Mouse (Mus musculus) forebrain, embryonic 11.5 days (tissue): ENCODE measurements around the gene Hoxa13. TPM values are rescaled to one million over a fixed set of nuclear protein-coding genes. Genes with fewer than 3 reads are reported as not detected.

ENCODE experiments used
- ATAC-seq: fragments of 200-750 bp; cut with Nextera tagmentation; replicated peaks from 2 replicates; pipeline ENCODE4 v1.8.0; 2017; ENCODE audit warnings: moderate TSS enrichment; ENCODE audit not compliant: low FRiP score
- DNase-seq: peaks from one replicate; pipeline ENCODE4 v3.0.0-alpha.2; 2017; ENCODE audit warnings: low spot score
- H3K27ac ChIP-seq: fragments of 300-500 bp; sonication (generic); 2 replicates; pipeline ENCODE4 v1.5.1; 2014; ENCODE audit warnings: low read depth, low read length
- H3K27me3 ChIP-seq: fragments of 300-500 bp; sonication (generic); 2 replicates; pipeline ENCODE4 v1.6.1; 2014; ENCODE audit warnings: mild to moderate bottlenecking, low read length, mixed read lengths; ENCODE audit not compliant: control insufficient read depth, insufficient read depth
- H3K36me3 ChIP-seq: fragments of 300-500 bp; sonication (generic); 2 replicates; pipeline ENCODE4 v1.6.1; 2014; ENCODE audit warnings: mild to moderate bottlenecking, low read length, moderate library complexity, mixed read lengths; ENCODE audit not compliant: control insufficient read depth, insufficient read depth
- H3K4me1 ChIP-seq: fragments of 300-500 bp; sonication (generic); replicated peaks from 2 replicates; pipeline ENCODE4 v1.6.1; 2014; ENCODE audit warnings: low read length, mixed read lengths; ENCODE audit not compliant: control insufficient read depth, insufficient read depth
- H3K4me2 ChIP-seq: fragments of 300-500 bp; sonication (generic); 2 replicates; pipeline ENCODE4 v1.6.1; 2014; ENCODE audit warnings: low read depth, mild to moderate bottlenecking, low read length, moderate library complexity, mixed read lengths; ENCODE audit not compliant: severe bottlenecking
- H3K4me3 ChIP-seq: fragments of 300-500 bp; sonication (generic); 2 replicates; pipeline ENCODE4 v1.5.1; 2014; ENCODE audit warnings: low read depth, low read length
- H3K9ac ChIP-seq: fragments of 300-500 bp; sonication (generic); 2 replicates; pipeline ENCODE4 v1.6.1; 2014; ENCODE audit warnings: low read length
- H3K9me3 ChIP-seq: fragments of 300-500 bp; sonication (generic); 2 replicates; pipeline ENCODE4 v1.6.1; 2016; ENCODE audit warnings: low read length, mixed read lengths; ENCODE audit not compliant: control insufficient read depth
- WGBS: fragments of 180-500 bp; shearing (Covaris S2); extraction: QIAGEN DNeasy Blood & Tissue Kit; methylation state at CpG from one replicate; pipeline ENCODE4 v1.1.7; 2014; 5-methylcytosine and 5-hydroxymethylcytosine counted together
- polyA plus RNA-seq: library from polyadenylated mRNA; unstranded; fragments of >200 nt; fragmentation: Nextera tagmentation; extraction: Ambion mirVana; gene quantifications from 2 replicates; pipeline ENCODE4 v1.2.1, GENCODE M21; 2014

Hoxa13 gene
- polyA plus RNA-seq, 1 experiment from 2014 or later = not detected

- Histone ChIP-seq H3K4me2 (no peak overlapping the region), H3K27me3 (peaks cover 98% of the 10 kb centered on the region), H3K4me1 (peaks cover 3% of the 10 kb centered on the region), H3K9me3 (no peaks in the 10 kb centered on the region), H3K27ac (no peak overlapping the region), H3K4me3 (no peak overlapping the region), H3K9ac (no peak overlapping the region), H3K36me3 (no peaks in the 10 kb centered on the region)
- ATAC-seq (no peak), DNase-seq (peak; percentile 71)
- 3% methylated on average over 69 of the region's 69 CpGs for WGBS
Measured at GRCm38 (mm10) chr6:52225612-52226568, 34.8 kb downstream of the Hoxa13 start.

GRCm38 (mm10) chr6:52224895-52225611, 35.6 kb downstream of the Hoxa13 start:
- Histone ChIP-seq H3K27ac (no peak overlapping the region), H3K36me3 (no peaks in the 10 kb centered on the region), H3K4me1 (peaks cover 3% of the 10 kb centered on the region), H3K27me3 (peaks cover 98% of the 10 kb centered on the region), H3K4me3 (no peak overlapping the region), H3K9ac (no peak overlapping the region), H3K4me2 (no peak overlapping the region), H3K9me3 (no peaks in the 10 kb centered on the region)
- DNase-seq = no peak
- no peak for ATAC-seq
- WGBS = 1% methylated on average over 36 of the region's 36 CpGs

- WGBS = under 1% methylated on average over 24 of the region's 24 CpGs
- no peak for DNase-seq
- H3K9ac ChIP-seq = no peak overlapping the region
Measured at GRCm38 (mm10) chr6:52223939-52224760, 36.5 kb downstream of the Hoxa13 start.

GRCm38 (mm10) chr6:52222729-52223128, 38.0 kb downstream of the Hoxa13 start:
- no peaks in the 10 kb centered on the region for H3K9me3 ChIP-seq
- H3K4me3 ChIP-seq = no peak overlapping the region
- DNase-seq = no peak
- H3K4me2 ChIP-seq = no peak overlapping the region
- H3K9ac ChIP-seq = no peak overlapping the region
- H3K36me3 ChIP-seq = no peaks in the 10 kb centered on the region
- 11% methylated on average over 13 of the region's 13 CpGs for WGBS
- ATAC-seq = no peak
- peaks cover 100% of the 10 kb centered on the region for H3K27me3 ChIP-seq
- H3K4me1 ChIP-seq = peaks cover 3% of the 10 kb centered on the region
- no peak overlapping the region for H3K27ac ChIP-seq

More at GRCm38 (mm10) chr6:52223939-52224760, 36.5 kb downstream of the Hoxa13 start:
- no peaks in the 10 kb centered on the region for H3K36me3 ChIP-seq
- no peak overlapping the region for H3K27ac ChIP-seq
- no peaks in the 10 kb centered on the region for H3K9me3 ChIP-seq
- peaks cover 3% of the 10 kb centered on the region for H3K4me1 ChIP-seq
- H3K4me3 ChIP-seq = no peak overlapping the region
- ATAC-seq = no peak
- H3K4me2 ChIP-seq = no peak overlapping the region
- peaks cover 98% of the 10 kb centered on the region for H3K27me3 ChIP-seq

- WGBS = 5% methylated on average over 21 of the region's 21 CpGs
Measured at GRCm38 (mm10) chr6:52221993-52222685, 38.5 kb downstream of the Hoxa13 start.

GRCm38 (mm10) chr6:52221337-52221992, 39.2 kb downstream of the Hoxa13 start, which contains the start of gene Hoxa7:
Gene Hoxa7, minus strand, starts transcription at chr6:52221854.
- H3K9me3 ChIP-seq = no peaks in the 10 kb centered on the region
- no peak within 1 kb of the TSS for H3K27ac ChIP-seq
- 0 out of 2 replicates have a peak within 1 kb of the TSS, but pooled peaks have one; percentile 33 for H3K9ac ChIP-seq
- peak; percentile 94 for DNase-seq
- H3K4me2 ChIP-seq = peak within 1 kb of the TSS; percentile 70
- peaks cover 9% of the 10 kb centered on the region for H3K4me1 ChIP-seq
- H3K4me3 ChIP-seq = peak within 1 kb of the TSS; percentile 35
- WGBS = 1% methylated on average over 46 of the region's 46 CpGs
- peak; percentile 56; the same call in 1 of the 2 replicates for ATAC-seq
- H3K36me3 ChIP-seq = no peaks in the 10 kb centered on the region
- H3K27me3 ChIP-seq = peaks cover 100% of the 10 kb centered on the region

More at GRCm38 (mm10) chr6:52221993-52222685, 38.5 kb downstream of the Hoxa13 start:
- Histone ChIP-seq H3K4me3 (no peak overlapping the region), H3K9ac (no peak overlapping the region), H3K4me1 (peaks cover 6% of the 10 kb centered on the region), H3K27me3 (peaks cover 100% of the 10 kb centered on the region), H3K9me3 (no peaks in the 10 kb centered on the region), H3K27ac (no peak overlapping the region), H3K36me3 (no peaks in the 10 kb centered on the region), H3K4me2 (no peak overlapping the region)
- peak; percentile 56 for DNase-seq
- peak; percentile 33; the same call in 1 of the 2 replicates for ATAC-seq

GRCm38 (mm10) chr6:52220865-52221310, 39.8 kb downstream of the Hoxa13 start:
- DNase-seq = no peak
- Histone ChIP-seq H3K36me3 (no peaks in the 10 kb centered on the region), H3K4me3 (no peak overlapping the region; the same call in 1 of the 2 replicates), H3K9me3 (no peaks in the 10 kb centered on the region), H3K4me2 (peak overlapping the region; percentile 70; the same call in 1 of the 2 replicates), H3K9ac (no peak overlapping the region), H3K27ac (no peak overlapping the region), H3K27me3 (peaks cover 100% of the 10 kb centered on the region), H3K4me1 (peaks cover 9% of the 10 kb centered on the region)
- no peak for ATAC-seq
- 7% methylated on average over 12 of the region's 12 CpGs for WGBS
